Mouse (Mus musculus): ENCODE measurements around the gene Ldhd. TPM values are rescaled to one million over a fixed set of nuclear protein-coding genes. Genes with fewer than 3 reads are reported as not detected.

Gene Ldhd
- total RNA-seq, 2 experiments from 2014 or later, result 4.6 to 6.2 TPM

GRCm38 (mm10) chr8:111628401-111628800 is 1.8 kb downstream of the Ldhd start:
- DNase-seq (ENCODE audit: low spot score in 2 of 2), result no peak

GRCm38 (mm10) chr8:111627923-111628322 is 2.3 kb downstream of the Ldhd start:
- no peak for DNase-seq (ENCODE audit: low spot score in 2 of 2)

- no peak for DNase-seq (ENCODE audit: low spot score in 2 of 2)
Measured at GRCm38 (mm10) chr8:111626933-111627332, 3.2 kb downstream of the Ldhd start.

DNA sequence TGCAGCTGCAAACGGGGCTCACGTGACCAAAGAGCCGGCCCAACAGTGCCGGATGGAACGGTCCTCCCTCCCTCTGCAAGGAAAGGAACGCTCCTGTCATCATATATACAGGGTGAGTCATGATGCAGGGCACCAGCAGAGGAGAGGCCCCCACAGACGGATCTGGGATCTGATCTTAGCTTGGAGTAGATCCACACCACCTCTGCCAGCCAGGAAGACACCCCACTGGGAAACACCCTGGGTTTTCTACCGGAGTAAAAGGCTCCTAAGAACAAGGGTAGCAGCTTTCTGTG is 3.7 kb downstream of the Ldhd start:
- no peak for DNase-seq (ENCODE audit: low spot score in 2 of 2)

- DNase-seq (ENCODE audit: low spot score in 2 of 2), result peak; percentile 56 to 75
Measured at GRCm38 (mm10) chr8:111625694-111626527, 4.3 kb downstream of the Ldhd start.

DNA sequence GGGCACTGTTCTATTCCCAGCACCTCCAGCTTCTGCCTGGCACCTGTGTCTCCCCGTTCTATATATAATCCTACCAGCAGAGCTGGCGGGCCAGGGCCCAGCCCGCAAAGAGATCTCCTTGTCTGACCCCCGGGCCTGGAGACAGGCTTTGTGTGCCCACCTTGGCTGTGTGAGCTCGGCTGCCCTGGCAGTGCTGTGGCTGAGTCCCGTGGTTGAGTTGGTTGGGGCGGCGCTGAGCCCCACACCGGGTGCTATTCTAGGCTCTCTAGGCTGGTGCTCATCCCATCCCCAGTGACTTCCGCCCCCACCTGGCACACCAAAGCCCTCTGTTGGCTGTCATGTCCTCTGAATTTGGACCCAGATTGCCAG is 5.3 kb downstream of the Ldhd start:
- DNase-seq (ENCODE audit: low spot score in 2 of 2), result no peak

DNA sequence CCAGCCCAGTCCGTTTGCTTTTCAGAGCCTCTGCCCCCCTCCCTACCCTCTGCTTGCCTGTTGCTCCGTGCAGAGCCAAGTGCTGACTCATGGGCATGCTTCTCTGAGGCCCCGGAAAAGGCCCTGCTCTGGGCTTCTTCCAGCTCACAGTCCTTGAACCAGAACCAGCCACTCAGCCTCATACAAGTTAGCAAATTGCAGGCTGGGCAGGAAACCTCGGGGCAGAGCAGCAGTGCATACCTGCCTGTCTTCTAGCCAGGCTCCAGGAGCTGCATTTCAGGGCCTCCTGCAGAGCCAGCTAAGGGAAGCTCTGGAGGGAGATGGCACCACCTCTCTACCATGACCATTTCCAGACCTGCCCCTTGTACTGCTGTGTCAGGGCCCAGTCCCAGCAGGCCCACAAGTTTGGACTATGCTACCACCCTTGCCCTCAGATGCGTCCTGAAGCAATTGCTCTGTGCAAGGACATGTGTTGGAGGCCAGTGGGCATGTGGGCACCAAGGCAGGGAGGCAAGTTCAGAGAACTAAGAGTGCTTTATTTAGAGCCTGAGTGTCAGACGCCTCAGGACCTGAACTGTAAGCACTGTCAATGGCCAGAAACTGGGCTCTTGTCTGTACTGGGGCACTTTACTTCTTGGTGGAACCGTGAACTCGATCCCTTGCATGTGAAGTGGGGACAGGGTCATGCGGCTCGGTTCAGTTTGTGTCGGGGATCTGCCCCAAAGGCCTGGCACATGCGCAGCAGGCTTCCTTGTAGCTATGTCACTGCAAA is 5.9 kb downstream of the Ldhd start:
- peak; percentile 37 to 60 for DNase-seq (ENCODE audit: low spot score in 2 of 2)

- no peak for DNase-seq (ENCODE audit: low spot score in 2 of 2)
Measured at GRCm38 (mm10) chr8:111622553-111622952, 7.6 kb downstream of the Ldhd start.

- DNase-seq (ENCODE audit: low spot score in 2 of 2), result no peak
Measured at GRCm38 (mm10) chr8:111622104-111622503, 8.1 kb downstream of the Ldhd start.

DNA sequence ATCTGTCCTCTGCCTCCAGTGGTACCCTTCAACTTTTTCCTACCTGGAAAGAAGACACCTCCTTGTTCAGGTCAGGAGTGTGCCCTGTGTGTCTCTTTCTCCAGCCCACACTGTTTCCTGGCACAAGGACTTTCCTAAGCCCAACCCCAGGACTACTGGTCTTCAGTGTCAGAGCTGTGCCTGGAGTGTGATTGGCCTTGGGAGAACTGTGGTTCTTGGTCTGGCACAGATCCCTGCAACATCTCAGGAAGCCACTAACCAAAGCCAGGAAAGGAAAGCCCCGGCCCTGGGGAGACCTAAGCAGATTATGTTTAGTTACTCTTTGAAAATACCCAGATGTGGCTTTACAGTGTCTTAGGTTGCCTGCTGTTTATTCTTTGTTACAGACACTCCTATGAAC is 10.2 kb downstream of the Ldhd start:
- no peak for DNase-seq (ENCODE audit: low spot score in 2 of 2)

GRCm38 (mm10) chr8:111618273-111618672 is 11.9 kb downstream of the Ldhd start:
- DNase-seq (ENCODE audit: low spot score in 2 of 2), result no peak

DNA sequence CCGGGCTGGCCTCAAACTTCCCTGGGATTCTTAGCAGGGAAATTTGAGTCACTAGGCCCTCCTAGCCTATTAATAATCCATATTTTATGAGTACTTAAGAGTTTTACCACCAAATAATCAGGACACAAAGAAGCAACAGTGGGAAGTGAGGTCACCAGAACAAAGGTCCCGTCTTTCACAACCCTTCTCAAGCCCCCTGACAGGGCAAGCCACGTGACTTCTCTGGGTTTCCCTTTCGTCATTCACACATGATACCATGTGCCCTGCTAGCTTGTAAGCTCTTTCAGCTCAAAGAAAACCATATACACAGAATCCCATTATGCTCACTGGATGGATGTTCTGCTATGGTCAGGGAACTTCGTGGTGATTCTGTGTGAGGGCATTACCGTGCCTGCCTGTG is 12.4 kb downstream of the Ldhd start:
- DNase-seq (ENCODE audit: low spot score in 2 of 2), result no peak

DNA sequence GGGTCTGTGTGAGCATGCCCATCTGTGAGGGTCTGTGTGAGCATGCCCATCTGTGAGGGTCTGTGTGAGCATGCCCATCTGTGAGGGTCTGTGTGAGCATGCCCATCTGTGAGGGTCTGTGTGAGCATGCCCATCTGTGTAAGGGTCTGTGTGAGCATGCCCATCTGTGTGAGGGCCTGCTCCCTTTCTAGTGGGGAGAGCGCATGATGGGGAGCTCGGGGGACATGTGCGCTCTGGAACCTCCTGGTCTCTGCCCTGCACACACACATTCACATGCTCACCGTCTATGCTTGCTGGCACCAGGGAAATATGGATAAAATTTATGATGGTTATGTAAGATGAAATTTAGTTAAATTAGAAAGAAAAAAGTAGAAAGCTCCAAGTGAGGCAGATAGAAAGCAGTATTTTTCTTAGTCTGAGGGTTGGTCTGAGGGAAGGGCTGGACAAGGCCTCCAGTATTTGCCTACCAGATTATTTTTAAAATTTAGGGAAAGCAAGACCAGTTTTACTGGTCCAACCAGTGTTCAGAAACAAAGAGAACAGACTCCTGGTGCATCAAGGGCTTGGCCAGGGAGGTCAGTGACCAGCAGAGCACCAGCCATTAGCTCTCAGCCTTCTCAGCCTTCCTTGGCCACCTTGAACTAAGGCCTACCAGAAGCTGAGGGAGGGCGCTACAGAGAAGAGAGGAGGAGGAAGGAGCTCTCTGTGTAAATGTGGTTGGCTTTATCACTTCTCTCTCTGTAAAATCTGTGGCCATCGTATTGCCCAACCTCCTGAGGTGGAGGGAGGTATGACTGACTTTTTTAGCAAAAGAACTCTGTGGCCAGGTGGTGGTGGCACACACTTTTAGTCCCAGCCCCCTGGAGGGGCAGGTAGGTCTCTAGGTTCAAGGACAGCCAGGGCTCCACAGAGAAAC is 15.1 kb downstream of the Ldhd start:
- no peak for DNase-seq (ENCODE audit: low spot score in 2 of 2)

GRCm38 (mm10) chr8:111613181-111613580 is 17.0 kb downstream of the Ldhd start:
- DNase-seq (ENCODE audit: low spot score in 2 of 2), result no peak

- no peak for DNase-seq (ENCODE audit: low spot score in 2 of 2)
Measured at GRCm38 (mm10) chr8:111607414-111607813, 22.8 kb downstream of the Ldhd start.

DNA sequence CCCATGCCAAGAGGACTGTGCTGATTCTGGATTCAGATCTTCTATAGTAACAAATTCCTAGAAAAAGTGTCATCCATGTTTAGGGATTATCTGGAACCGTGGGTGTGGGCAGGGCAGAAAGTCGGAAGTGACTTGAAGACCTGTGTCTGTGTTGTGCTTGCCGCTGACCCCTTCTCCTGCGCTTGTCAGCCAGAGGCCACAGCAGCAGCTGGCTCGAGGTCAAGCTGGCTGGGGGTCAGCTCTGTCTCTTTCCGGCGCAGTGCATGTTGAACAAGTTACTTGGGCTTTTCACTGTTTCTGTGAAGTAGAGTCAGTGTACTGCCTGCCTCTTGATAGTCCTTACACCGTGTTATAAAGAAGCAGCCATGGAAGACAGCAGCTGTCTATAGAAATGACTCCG is 23.2 kb downstream of the Ldhd start:
- DNase-seq (ENCODE audit: low spot score in 2 of 2), result no peak

DNA sequence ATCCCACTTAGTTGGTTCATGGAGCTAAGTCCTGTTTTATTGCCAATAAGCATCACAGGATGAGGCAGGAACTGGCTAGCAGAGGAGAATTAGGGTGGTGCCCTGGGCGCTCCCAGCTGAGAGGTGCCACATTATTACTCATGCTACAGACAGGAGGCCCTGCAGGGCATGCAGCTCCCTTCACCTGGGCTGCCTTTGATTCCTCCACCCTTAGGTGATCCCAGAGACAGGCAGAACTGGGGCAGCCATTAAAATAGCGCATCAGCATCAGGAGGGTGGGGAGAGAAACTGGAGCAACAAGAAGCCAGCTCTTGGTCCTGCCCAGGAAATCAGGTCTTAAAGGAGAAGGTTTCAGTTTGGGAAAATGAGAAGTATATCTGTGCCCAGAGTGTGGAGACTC is 25.2 kb downstream of the Ldhd start:
- no peak for DNase-seq (ENCODE audit: low spot score in 2 of 2)

DNA sequence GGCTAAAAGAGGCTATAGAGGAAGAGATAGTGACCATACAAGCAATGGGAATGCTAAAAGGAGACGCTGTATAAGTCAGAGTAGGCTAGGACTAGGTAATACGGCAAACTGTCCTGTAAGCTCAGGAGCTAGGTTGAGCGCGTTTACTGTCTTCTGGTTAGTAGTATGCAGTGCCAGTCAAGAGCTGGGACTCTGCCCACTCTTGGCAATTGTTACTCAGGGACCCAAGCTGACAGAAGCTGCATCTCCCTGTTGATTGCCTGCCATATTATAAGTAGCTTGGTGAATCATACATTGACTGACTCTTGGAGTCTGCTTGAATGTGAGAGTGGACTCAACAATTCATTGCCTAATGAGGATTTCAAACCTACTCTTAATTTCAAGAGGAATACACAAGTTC is 28.1 kb downstream of the Ldhd start:
- peak; percentile 31 to 47 for DNase-seq (ENCODE audit: low spot score in 2 of 2)

DNA sequence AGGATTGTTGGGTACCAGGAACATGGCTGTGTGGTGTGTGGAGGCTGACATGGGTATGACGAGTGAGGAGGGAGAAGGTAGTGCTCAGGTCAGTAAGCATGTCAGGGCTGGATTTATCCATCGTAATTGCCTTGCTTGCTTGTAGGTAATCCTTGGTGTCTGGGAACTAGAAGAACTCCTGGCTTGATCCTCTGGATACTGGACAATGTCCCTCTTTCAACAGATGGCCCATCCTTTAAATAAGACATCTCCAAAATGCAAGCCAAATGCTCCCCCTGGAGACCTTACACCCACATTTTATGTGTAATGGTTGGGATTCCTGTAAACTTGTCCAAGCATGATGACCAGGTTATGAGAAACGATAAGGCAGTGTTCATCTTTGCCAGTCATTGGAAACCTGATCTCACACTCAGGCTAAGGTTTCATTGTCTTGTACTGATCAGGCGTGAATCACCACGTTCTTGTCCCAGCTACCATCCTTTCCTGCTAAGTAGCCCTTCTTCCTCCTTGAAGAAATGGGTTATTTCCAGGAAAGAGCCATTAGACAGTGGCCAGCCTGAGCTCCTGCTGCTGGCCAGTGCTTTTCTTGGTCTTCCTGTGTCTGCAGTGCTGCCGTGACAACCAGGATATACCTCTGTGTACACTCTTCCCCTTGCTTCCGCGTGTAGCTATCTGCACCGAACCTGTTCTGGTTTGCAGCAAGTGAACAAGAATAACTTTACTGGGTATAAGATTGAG is 30.3 kb downstream of the Ldhd start:
- no peak for DNase-seq (ENCODE audit: low spot score in 2 of 2)

- DNase-seq (ENCODE audit: low spot score in 2 of 2), result no peak
Measured at GRCm38 (mm10) chr8:111597310-111597709, 32.9 kb downstream of the Ldhd start.

GRCm38 (mm10) chr8:111596485-111596821 is 33.7 kb downstream of the Ldhd start:
- DNase-seq (ENCODE audit: low spot score in 2 of 2), result no peak
